Mouse (Mus musculus) natural killer cell, adult 2 months (primary cell): Measurements from ENCODE around the gene Gm8362.
"Not testable (repeated sequence)": the region's sequence is repeated elsewhere in the genome, so short reads cannot be mapped to it uniquely, and the experiment has no call there.

Experiments
- DNase-seq, 2 experiments: peaks; one replicate each; pipeline ENCODE4 v3.0.0; 2022; ENCODE audit warnings: low spot score in 2 of 2

Gene Gm8362

GRCm38 (mm10) chr14:6774311-6774710 lies at the start of gene Gm8362:
Gene Gm8362 (minus strand): TSS chr14:6774411.
- DNase-seq: not testable (repeated sequence)

DNA sequence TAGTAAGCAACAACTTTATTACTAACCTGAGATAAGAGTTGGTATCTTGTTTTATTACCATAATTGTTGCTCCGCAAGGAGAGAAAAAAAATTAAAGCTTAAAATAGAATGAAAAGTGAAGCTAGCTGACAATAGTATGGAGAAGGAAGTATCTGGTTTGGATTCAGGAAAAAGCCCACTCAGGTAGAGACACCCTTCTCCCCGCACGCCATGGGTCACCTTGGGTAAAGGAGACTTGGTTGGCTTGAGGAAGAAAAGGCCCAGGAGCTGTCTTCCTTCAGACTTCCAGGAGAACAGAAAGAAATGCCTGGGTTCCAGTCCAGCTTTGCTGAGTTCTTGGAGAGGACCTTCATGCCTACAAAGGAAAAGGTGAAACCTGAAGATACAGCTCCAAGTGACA lies 49.1 kb upstream of the Gm8362 start:
- not testable (repeated sequence) for DNase-seq

GRCm38 (mm10) chr14:6757231-6757536 lies 17.0 kb downstream of the Gm8362 start:
- DNase-seq: peak in 1 of 2 experiments; percentile 4

- DNase-seq: not testable (repeated sequence)
These were observed 17.6 kb downstream of the Gm8362 start for GRCm38 (mm10) chr14:6756384-6757230.

- DNase-seq: not testable (repeated sequence)
These were observed 32.0 kb downstream of the Gm8362 start, which contains the start of gene Gm3636 for GRCm38 (mm10) chr14:6742232-6742631. Gene Gm3636 (minus strand): TSS chr14:6742332.

- DNase-seq: not testable (repeated sequence)
These were observed 54.1 kb downstream of the Gm8362 start, which contains the start of gene Gm8050 for GRCm38 (mm10) chr14:6720151-6720550. Gene Gm8050 (minus strand): TSS chr14:6720251.
